Mouse (Mus musculus): ENCODE measurements around the gene Nkd1. TPM values are rescaled to one million over a fixed set of nuclear protein-coding genes. Genes with fewer than 3 reads are reported as not detected.

The Nkd1 gene
- polyA plus RNA-seq, 1 experiment from 2014 or later: 36.4 TPM

DNA sequence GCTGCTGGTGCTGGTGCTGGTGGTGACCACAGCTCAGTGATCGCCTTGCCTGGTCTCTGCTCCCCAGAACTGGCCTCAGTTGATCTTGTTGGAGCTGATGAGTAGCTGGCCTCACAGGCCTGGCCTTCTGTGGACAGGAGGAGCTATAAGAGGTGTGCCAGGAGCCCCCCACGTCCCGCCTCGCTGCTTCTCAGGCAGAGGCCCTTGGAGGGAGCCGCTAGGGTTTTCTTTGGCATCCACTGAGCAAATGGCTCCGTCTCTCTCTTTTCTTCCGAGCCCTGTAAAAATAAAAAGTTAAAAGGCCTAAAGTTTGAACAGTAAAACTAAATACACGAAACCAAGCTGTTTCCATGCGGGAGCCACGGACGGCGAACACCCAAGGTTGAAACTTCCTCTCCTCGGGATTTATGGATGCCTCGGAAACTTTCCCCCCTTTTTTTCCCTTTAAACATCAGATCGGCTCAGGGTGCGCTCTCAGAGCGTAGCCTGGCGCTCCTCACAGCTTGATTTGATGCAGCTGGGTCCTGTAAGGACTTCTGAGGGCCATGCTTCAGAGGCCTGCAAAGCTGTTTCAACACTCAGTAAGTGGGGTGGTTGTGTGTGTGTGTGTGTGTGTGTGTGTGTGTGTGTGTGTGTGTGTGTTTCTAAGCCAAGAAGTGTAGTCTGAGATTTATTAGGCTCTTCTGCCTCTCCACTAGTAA, 25.0 kb downstream of the Nkd1 start:
- no peaks in the 10 kb centered on the region for H3K27me3 ChIP-seq (ENCODE audit: control insufficient read depth, insufficient read depth, low read length)
- H3K27ac ChIP-seq (ENCODE audit: low read length): peak overlapping the region; percentile 96
- peaks cover 37% of the 10 kb centered on the region for H3K4me1 ChIP-seq (ENCODE audit: control insufficient read depth, insufficient read depth, low read length)
- WGBS: 28% methylated on average over 18 of the region's 18 CpGs
- peak overlapping the region; percentile 2; the same call in 1 of the 2 replicates for H3K4me2 ChIP-seq (ENCODE audit: low read depth, low read length)
- peak; percentile 83 for ATAC-seq (ENCODE audit: insufficient read depth, low FRiP score)
- H3K36me3 ChIP-seq (ENCODE audit: control insufficient read depth, insufficient read depth, low read length): no peaks in the 10 kb centered on the region; the same call in 1 of the 2 replicates
- H3K4me3 ChIP-seq (replicated peaks; ENCODE audit: low read length): no peak overlapping the region
- peak overlapping the region; percentile 43; the same call in 1 of the 2 replicates for H3K9ac ChIP-seq (ENCODE audit: low read length)
- no peaks in the 10 kb centered on the region for H3K9me3 ChIP-seq (replicated peaks; ENCODE audit: control insufficient read depth, low read length)

GRCm38 (mm10) chr8:88555669-88556068, 34.5 kb downstream of the Nkd1 start:
- WGBS: 30% methylated on average over 4 of the region's 4 CpGs
- no peak overlapping the region for H3K4me2 ChIP-seq (ENCODE audit: low read depth, low read length)
- peaks cover 9% of the 10 kb centered on the region for H3K4me1 ChIP-seq (ENCODE audit: control insufficient read depth, insufficient read depth, low read length)
- H3K36me3 ChIP-seq (ENCODE audit: control insufficient read depth, insufficient read depth, low read length): no peaks in the 10 kb centered on the region
- peak overlapping the region; percentile 77 for H3K27ac ChIP-seq (ENCODE audit: low read length)
- no peaks in the 10 kb centered on the region for H3K9me3 ChIP-seq (replicated peaks; ENCODE audit: control insufficient read depth, low read length)
- no peak overlapping the region for H3K9ac ChIP-seq (ENCODE audit: low read length)
- peak; percentile 91 for ATAC-seq (ENCODE audit: insufficient read depth, low FRiP score)
- no peak overlapping the region for H3K4me3 ChIP-seq (replicated peaks; ENCODE audit: low read length)
- H3K27me3 ChIP-seq (ENCODE audit: control insufficient read depth, insufficient read depth, low read length): no peaks in the 10 kb centered on the region

- 75% methylated on average over 6 of the region's 6 CpGs for WGBS
- no peak overlapping the region for H3K27ac ChIP-seq (ENCODE audit: low read length)
- H3K4me1 ChIP-seq (ENCODE audit: control insufficient read depth, insufficient read depth, low read length): peaks cover 22% of the 10 kb centered on the region
- H3K4me2 ChIP-seq (ENCODE audit: low read depth, low read length): no peak overlapping the region
- no peaks in the 10 kb centered on the region for H3K9me3 ChIP-seq (replicated peaks; ENCODE audit: control insufficient read depth, low read length)
- no peak for ATAC-seq (ENCODE audit: insufficient read depth, low FRiP score)
- no peaks in the 10 kb centered on the region for H3K36me3 ChIP-seq (ENCODE audit: control insufficient read depth, insufficient read depth, low read length)
- H3K4me3 ChIP-seq (replicated peaks; ENCODE audit: low read length): no peak overlapping the region
- no peak overlapping the region for H3K9ac ChIP-seq (ENCODE audit: low read length)
- H3K27me3 ChIP-seq (ENCODE audit: control insufficient read depth, insufficient read depth, low read length): no peaks in the 10 kb centered on the region
Observed at GRCm38 (mm10) chr8:88559985-88560473, 38.9 kb downstream of the Nkd1 start.

DNA sequence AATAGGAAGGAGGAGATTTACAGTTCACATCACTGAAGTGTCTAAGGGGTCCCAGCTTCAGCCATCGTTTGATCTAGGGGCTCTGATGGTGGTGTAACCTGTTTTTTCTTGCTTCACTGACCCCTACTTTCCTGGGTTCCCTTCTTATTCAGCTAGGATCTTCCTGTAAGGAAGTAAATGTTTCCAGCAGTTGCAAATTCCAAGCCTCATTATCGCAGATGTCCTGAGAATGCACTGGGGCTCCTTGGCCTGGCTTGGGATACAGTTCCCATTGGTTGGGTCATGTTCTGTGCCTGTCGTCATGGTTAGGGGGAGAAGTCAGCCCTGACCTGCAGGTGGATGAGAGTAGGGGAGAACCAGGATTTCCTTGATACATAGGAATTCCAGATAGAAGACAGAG, 40.2 kb downstream of the Nkd1 start:
- Histone ChIP-seq H3K36me3 (ENCODE audit: control insufficient read depth, insufficient read depth, low read length) (no peaks in the 10 kb centered on the region), H3K4me2 (ENCODE audit: low read depth, low read length) (no peak overlapping the region), H3K4me1 (ENCODE audit: control insufficient read depth, insufficient read depth, low read length) (peaks cover 27% of the 10 kb centered on the region), H3K27ac (ENCODE audit: low read length) (no peak overlapping the region), H3K27me3 (ENCODE audit: control insufficient read depth, insufficient read depth, low read length) (no peaks in the 10 kb centered on the region), H3K9ac (ENCODE audit: low read length) (no peak overlapping the region), H3K4me3 (replicated peaks; ENCODE audit: low read length) (no peak overlapping the region), H3K9me3 (replicated peaks; ENCODE audit: control insufficient read depth, low read length) (no peaks in the 10 kb centered on the region)
- no peak for ATAC-seq (ENCODE audit: insufficient read depth, low FRiP score)
- 62% methylated on average over 3 of the region's 3 CpGs for WGBS

DNA sequence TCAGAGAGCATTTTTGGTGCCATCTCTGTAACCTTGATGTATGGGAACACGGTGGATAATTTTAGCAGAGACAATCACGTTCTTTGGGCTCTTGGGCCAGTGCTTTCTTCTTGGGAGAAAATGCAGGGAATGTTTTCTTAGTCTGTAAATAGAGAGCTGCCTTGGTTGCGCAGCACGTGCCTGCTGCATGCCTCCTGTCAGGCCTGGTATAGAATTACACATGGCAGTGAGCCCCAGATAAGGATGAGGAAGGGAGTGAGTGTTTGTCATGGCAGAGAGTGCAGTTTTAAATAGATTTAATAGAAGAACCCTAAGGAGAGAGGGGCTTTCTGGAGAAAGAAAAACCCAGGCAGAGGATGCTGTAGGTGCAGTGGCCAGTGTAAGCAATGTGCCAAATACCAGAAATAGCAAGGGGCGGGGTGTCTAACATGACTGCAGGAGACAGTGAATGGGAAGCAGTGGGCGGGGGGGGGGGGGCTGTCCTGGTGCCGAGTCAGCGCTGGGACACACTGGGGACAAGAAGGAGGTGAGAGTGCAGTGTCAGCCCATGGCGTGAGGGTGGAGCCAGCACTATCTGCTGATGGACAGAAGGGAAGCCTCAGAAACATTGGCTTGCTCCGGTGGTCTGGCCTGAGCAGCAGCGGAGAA, 43.2 kb downstream of the Nkd1 start:
- peak overlapping the region; percentile 60 for H3K27ac ChIP-seq (ENCODE audit: low read length)
- no peak for ATAC-seq (ENCODE audit: insufficient read depth, low FRiP score)
- no peak overlapping the region for H3K4me2 ChIP-seq (ENCODE audit: low read depth, low read length)
- H3K27me3 ChIP-seq (ENCODE audit: control insufficient read depth, insufficient read depth, low read length): no peaks in the 10 kb centered on the region
- H3K9me3 ChIP-seq (replicated peaks; ENCODE audit: control insufficient read depth, low read length): no peaks in the 10 kb centered on the region
- 33% methylated on average over 11 of the region's 11 CpGs for WGBS
- no peak overlapping the region for H3K4me3 ChIP-seq (replicated peaks; ENCODE audit: low read length)
- peaks cover 49% of the 10 kb centered on the region for H3K4me1 ChIP-seq (ENCODE audit: control insufficient read depth, insufficient read depth, low read length)
- H3K36me3 ChIP-seq (ENCODE audit: control insufficient read depth, insufficient read depth, low read length): no peaks in the 10 kb centered on the region
- H3K9ac ChIP-seq (ENCODE audit: low read length): no peak overlapping the region

DNA sequence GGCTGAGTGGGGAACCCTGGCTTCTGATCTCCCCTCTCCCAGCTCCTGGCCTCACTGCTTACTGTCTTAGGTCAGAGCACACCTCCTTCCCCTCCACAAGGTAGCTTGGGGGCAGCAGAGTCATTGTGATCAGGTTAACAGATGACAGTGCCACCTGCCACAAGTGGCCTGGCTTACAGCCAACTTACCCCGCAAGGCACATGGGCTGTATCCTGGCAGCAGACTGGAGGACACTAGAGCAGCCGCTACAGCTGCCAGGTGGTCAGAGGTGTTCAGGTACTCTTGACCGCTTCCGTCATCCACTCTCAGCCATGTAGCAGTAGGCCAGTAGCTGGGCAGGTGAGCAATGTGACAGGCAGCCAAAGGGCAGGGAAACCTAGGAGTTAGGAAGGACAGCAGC, 45.0 kb downstream of the Nkd1 start:
- no peaks in the 10 kb centered on the region for H3K27me3 ChIP-seq (ENCODE audit: control insufficient read depth, insufficient read depth, low read length)
- WGBS: 73% methylated on average over 4 of the region's 4 CpGs
- no peak overlapping the region for H3K9ac ChIP-seq (ENCODE audit: low read length)
- peaks cover 65% of the 10 kb centered on the region for H3K4me1 ChIP-seq (ENCODE audit: control insufficient read depth, insufficient read depth, low read length)
- H3K9me3 ChIP-seq (replicated peaks; ENCODE audit: control insufficient read depth, low read length): no peaks in the 10 kb centered on the region
- 0 out of 2 replicates have a peak overlapping the region, but pooled peaks have one; percentile 7 for H3K27ac ChIP-seq (ENCODE audit: low read length)
- ATAC-seq (ENCODE audit: insufficient read depth, low FRiP score): no peak
- H3K36me3 ChIP-seq (ENCODE audit: control insufficient read depth, insufficient read depth, low read length): no peaks in the 10 kb centered on the region
- H3K4me3 ChIP-seq (replicated peaks; ENCODE audit: low read length): no peak overlapping the region
- H3K4me2 ChIP-seq (ENCODE audit: low read depth, low read length): no peak overlapping the region

DNA sequence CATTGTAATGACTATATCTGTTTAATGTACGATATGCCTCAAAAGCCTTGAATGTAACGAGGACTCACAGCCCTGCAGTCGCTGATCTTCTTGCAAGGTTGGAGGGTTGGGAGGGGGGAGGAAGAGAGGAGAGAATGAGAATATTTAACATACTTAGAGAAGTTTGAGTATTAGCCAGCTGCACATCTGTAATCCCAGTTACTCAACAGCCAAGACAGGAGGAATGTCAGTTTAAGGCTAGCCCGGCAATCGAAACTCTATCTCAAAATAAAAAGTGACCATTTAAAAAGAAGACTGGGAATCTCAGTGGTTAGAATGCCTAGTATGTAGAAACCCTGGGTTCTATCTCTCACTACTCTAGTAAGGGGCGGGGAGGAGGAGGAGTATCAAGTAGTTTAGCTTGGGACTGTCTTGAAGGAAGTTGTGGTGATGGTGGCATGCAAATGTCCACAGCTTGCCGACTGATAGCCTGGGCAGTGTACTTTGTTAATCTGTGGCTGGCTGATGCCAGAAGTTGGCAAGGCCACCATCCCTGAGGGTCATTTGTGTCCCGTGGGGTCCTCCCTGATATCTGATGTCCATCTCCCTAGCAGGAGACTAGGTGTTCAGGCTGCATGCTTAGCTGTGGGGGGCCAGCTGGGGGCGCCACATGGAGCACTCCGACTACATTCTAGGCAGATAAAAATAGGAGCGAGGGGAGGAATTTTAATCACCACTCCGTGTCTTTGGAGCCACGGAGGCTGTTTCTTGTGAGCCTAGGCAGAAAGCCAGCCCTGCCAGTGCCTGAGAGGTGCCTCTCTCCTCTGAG, 46.4 kb downstream of the Nkd1 start:
- no peaks in the 10 kb centered on the region for H3K27me3 ChIP-seq (ENCODE audit: control insufficient read depth, insufficient read depth, low read length)
- WGBS: 45% methylated on average over 13 of the region's 13 CpGs
- no peak for ATAC-seq (ENCODE audit: insufficient read depth, low FRiP score)
- peak overlapping the region; percentile 66 for H3K27ac ChIP-seq (ENCODE audit: low read length)
- no peak overlapping the region for H3K4me2 ChIP-seq (ENCODE audit: low read depth, low read length)
- no peak overlapping the region for H3K4me3 ChIP-seq (replicated peaks; ENCODE audit: low read length)
- H3K9me3 ChIP-seq (replicated peaks; ENCODE audit: control insufficient read depth, low read length): no peaks in the 10 kb centered on the region
- H3K36me3 ChIP-seq (ENCODE audit: control insufficient read depth, insufficient read depth, low read length): no peaks in the 10 kb centered on the region
- H3K4me1 ChIP-seq (ENCODE audit: control insufficient read depth, insufficient read depth, low read length): peaks cover 79% of the 10 kb centered on the region
- H3K9ac ChIP-seq (ENCODE audit: low read length): 0 out of 2 replicates have a peak overlapping the region, but pooled peaks have one; percentile 13

GRCm38 (mm10) chr8:88568211-88568610, 47.1 kb downstream of the Nkd1 start:
- Histone ChIP-seq H3K27me3 (ENCODE audit: control insufficient read depth, insufficient read depth, low read length) (no peaks in the 10 kb centered on the region), H3K4me1 (ENCODE audit: control insufficient read depth, insufficient read depth, low read length) (peaks cover 79% of the 10 kb centered on the region), H3K4me2 (ENCODE audit: low read depth, low read length) (no peak overlapping the region), H3K27ac (ENCODE audit: low read length) (peak overlapping the region; percentile 66), H3K9me3 (replicated peaks; ENCODE audit: control insufficient read depth, low read length) (no peaks in the 10 kb centered on the region), H3K36me3 (ENCODE audit: control insufficient read depth, insufficient read depth, low read length) (no peaks in the 10 kb centered on the region), H3K4me3 (replicated peaks; ENCODE audit: low read length) (no peak overlapping the region), H3K9ac (ENCODE audit: low read length) (0 out of 2 replicates have a peak overlapping the region, but pooled peaks have one; percentile 13)
- WGBS: 84% methylated on average over 3 of the region's 3 CpGs
- ATAC-seq (ENCODE audit: insufficient read depth, low FRiP score): no peak

Measured in stomach, embryonic 16.5 days (tissue).